Mouse (Mus musculus) skeletal muscle tissue, adult 2 months (tissue): ENCODE measurements around the gene Nxpe3.

Experiments used
- DNase-seq: peaks from one replicate; pipeline ENCODE4 v3.0.0-alpha.2; 2012; ENCODE audit warnings: low read depth, low spot score

The Nxpe3 gene

GRCm38 (mm10) chr16:55811792-55812191 lies 83.3 kb downstream of the Nxpe3 start:
- no peak for DNase-seq

- no peak for DNase-seq
These were observed 85.1 kb downstream of the Nxpe3 start for GRCm38 (mm10) chr16:55809779-55810514.

GRCm38 (mm10) chr16:55809345-55809744 lies 85.7 kb downstream of the Nxpe3 start:
- no peak for DNase-seq

- no peak for DNase-seq
These were observed 87.6 kb downstream of the Nxpe3 start for GRCm38 (mm10) chr16:55807505-55807932.

- no peak for DNase-seq
These were observed 90.3 kb downstream of the Nxpe3 start for GRCm38 (mm10) chr16:55804799-55805198.

GRCm38 (mm10) chr16:55801629-55802028 lies 93.5 kb downstream of the Nxpe3 start:
- no peak for DNase-seq

- peak; percentile 58 for DNase-seq
These were observed 96.2 kb downstream of the Nxpe3 start for GRCm38 (mm10) chr16:55798845-55799244.

GRCm38 (mm10) chr16:55790326-55790725 lies 104.8 kb downstream of the Nxpe3 start:
- DNase-seq: no peak
